Mouse (Mus musculus) adipocyte (in vitro differentiated cells): ENCODE measurements around the gene Aurkaip1.
A peak's percentile ranks its signal among the peaks of the same experiment; 100 is the strongest.

Experiments used
- DNase-seq: peaks from one replicate; pipeline ENCODE4 v3.0.0-alpha.2; 2016; ENCODE audit warnings: low spot score

Aurkaip1 gene

GRCm38 (mm10) chr4:155851951-155852411 is 20.9 kb downstream of the Aurkaip1 start:
- DNase-seq = no peak

- no peak for DNase-seq
These were observed 22.3 kb downstream of the Aurkaip1 start for GRCm38 (mm10) chr4:155853421-155853820.

- DNase-seq = no peak
These were observed 23.9 kb downstream of the Aurkaip1 start for GRCm38 (mm10) chr4:155854991-155855390.

- DNase-seq = no peak
These were observed 25.0 kb downstream of the Aurkaip1 start for GRCm38 (mm10) chr4:155856071-155856470.

GRCm38 (mm10) chr4:155856881-155857280 is 25.8 kb downstream of the Aurkaip1 start:
- DNase-seq = no peak

GRCm38 (mm10) chr4:155859318-155859717 is 28.2 kb downstream of the Aurkaip1 start:
- no peak for DNase-seq

GRCm38 (mm10) chr4:155861787-155862186 is 30.7 kb downstream of the Aurkaip1 start:
- DNase-seq = no peak

- no peak for DNase-seq
These were observed 31.9 kb downstream of the Aurkaip1 start, which contains the start of gene Tas1r3 for GRCm38 (mm10) chr4:155863001-155863400. Gene Tas1r3, minus strand, starts transcription at chr4:155863362.

GRCm38 (mm10) chr4:155868614-155869298 is 37.7 kb downstream of the Aurkaip1 start:
- peak; percentile 49 for DNase-seq

- peak; percentile 92 for DNase-seq
These were observed 38.4 kb downstream of the Aurkaip1 start, which contains the start of the genes Cptp and Ints11 for GRCm38 (mm10) chr4:155869317-155870033. Gene Cptp, minus strand, starts transcription at chr4:155869440. Gene Ints11, plus strand, starts transcription at chr4:155869546.

- DNase-seq = no peak
These were observed 40.3 kb downstream of the Aurkaip1 start for GRCm38 (mm10) chr4:155871404-155871803.
